Mouse (Mus musculus) embryonic facial prominence, embryonic 11.5 days (tissue): ENCODE measurements at regions not wholly inside any gene's neighbourhood (a gene's known extent, or its start where the extent isn't known, plus 50 kb on each side); places are given as distances from the start of the nearest gene placed in this dataset.

Experiments used
- ATAC-seq: fragments of 200-750 bp; cut with Nextera tagmentation; replicated peaks from 2 replicates; pipeline ENCODE4 v1.8.0; 2017; ENCODE audit warnings: low read depth; ENCODE audit not compliant: insufficient number of reproducible peaks, low FRiP score, low TSS enrichment
- DNase-seq: peaks from one replicate; pipeline ENCODE4 v3.0.0-alpha.2; 2015; ENCODE audit warnings: low spot score
- H3K27ac ChIP-seq: fragments of 300-500 bp; sonication (generic); replicated peaks from 2 replicates; pipeline ENCODE4 v1.5.1; 2014; ENCODE audit warnings: mild to moderate bottlenecking, low read depth, low read length, control low read depth
- H3K27me3 ChIP-seq: fragments of 300-500 bp; sonication (generic); 2 replicates; pipeline ENCODE4 v1.6.1; 2014; ENCODE audit warnings: mild to moderate bottlenecking, low read length, moderate library complexity, mixed read lengths; ENCODE audit not compliant: control insufficient read depth, insufficient read depth
- H3K36me3 ChIP-seq: fragments of 300-500 bp; sonication (generic); replicated peaks from 2 replicates; pipeline ENCODE4 v1.6.1; 2014; ENCODE audit warnings: low read depth, mild to moderate bottlenecking, low read length, moderate library complexity, mixed read lengths; ENCODE audit not compliant: control insufficient read depth, insufficient read depth
- H3K4me1 ChIP-seq: fragments of 300-500 bp; sonication (generic); 2 replicates; pipeline ENCODE4 v1.6.1; 2014; ENCODE audit warnings: low read length, mixed read lengths; ENCODE audit not compliant: control insufficient read depth, insufficient read depth
- H3K4me2 ChIP-seq: fragments of 300-500 bp; sonication (generic); 2 replicates; pipeline ENCODE4 v1.6.1; 2014; ENCODE audit warnings: low read depth, mild to moderate bottlenecking, control low read depth, low read length, moderate library complexity
- H3K4me3 ChIP-seq: fragments of 300-500 bp; sonication (generic); 2 replicates; pipeline ENCODE4 v1.5.1; 2014; ENCODE audit warnings: low read depth, low read length, control low read depth
- H3K9ac ChIP-seq: fragments of 300-500 bp; sonication (generic); replicated peaks from 2 replicates; pipeline ENCODE4 v1.6.1; 2014; ENCODE audit warnings: mild to moderate bottlenecking, control low read depth, low read length
- H3K9me3 ChIP-seq: fragments of 300-500 bp; sonication (generic); replicated peaks from 2 replicates; pipeline ENCODE4 v1.6.1; 2016; ENCODE audit warnings: mild to moderate bottlenecking, low read length, inconsistent platforms, mixed read lengths; ENCODE audit not compliant: control insufficient read depth
- WGBS: fragments of 180-500 bp; shearing (Covaris S2); extraction: QIAGEN DNeasy Blood & Tissue Kit; methylation state at CpG from one replicate; pipeline ENCODE4 v1.1.7; 2014; 5-methylcytosine and 5-hydroxymethylcytosine counted together

DNA sequence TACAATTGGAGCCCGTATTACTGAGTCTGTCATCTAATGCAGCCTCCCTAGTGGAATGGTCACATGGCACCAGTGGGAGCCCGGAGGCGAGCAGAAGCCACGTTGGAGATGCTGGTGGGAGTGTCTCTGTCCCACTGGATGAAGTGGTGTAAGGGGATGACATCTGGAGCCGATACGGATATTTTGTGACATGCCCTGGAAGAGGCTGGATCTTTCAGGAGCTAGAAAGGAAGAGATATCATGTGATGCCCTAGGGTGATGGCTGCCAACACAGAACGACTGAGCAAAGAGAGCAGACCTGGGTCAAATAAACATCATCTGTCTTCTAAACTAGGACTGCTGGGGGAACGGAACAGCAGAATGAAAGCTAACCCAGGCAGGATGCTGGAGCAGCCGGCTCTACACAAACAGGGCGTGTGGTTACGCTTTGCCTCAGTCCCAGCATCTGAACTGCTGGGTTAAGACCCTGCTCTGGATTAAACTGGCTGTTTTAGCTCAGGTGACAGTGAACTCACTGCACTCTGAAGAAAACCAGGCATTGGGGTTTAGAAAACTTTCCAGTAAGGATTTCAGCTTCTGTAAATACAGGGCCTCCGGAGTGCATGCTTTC, 111.7 kb upstream of the Smim15 start:
- DNase-seq, result peak; percentile 56
- Histone ChIP-seq H3K9ac (no peak overlapping the region), H3K4me1 (no peaks in the 10 kb centered on the region; the same call in 1 of the 2 replicates), H3K4me3 (no peak overlapping the region), H3K4me2 (no peak overlapping the region), H3K27me3 (no peaks in the 10 kb centered on the region), H3K9me3 (no peaks in the 10 kb centered on the region), H3K36me3 (no peaks in the 10 kb centered on the region), H3K27ac (no peak overlapping the region)
- ATAC-seq, result peak; percentile 50; the same call in 1 of the 2 replicates
- WGBS, result 37% methylated on average over 12 of the region's 12 CpGs

DNA sequence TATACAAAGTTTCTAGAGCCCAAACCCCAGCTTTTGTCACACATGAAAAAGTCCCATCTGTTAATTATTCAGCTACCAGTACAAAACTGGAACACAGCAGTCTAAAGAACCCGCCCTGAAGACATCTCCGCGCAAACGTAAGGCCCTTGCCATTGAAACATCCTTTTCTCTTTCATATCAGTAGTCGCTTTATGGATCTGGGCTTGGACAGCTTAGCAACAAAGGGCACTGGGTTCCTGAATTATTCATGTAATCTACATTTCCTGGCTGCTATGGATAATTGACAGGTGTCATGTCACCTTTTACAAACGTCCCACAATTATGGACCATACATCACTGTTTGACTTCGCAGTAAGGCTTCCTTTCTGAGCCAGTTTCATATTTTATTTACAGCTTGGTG, 113.0 kb upstream of the Smim15 start:
- H3K27me3 ChIP-seq, result no peaks in the 10 kb centered on the region
- 74% methylated on average over 7 of the region's 7 CpGs for WGBS
- no peak overlapping the region for H3K9ac ChIP-seq
- no peak overlapping the region for H3K27ac ChIP-seq
- no peak overlapping the region for H3K4me2 ChIP-seq
- no peak overlapping the region for H3K4me3 ChIP-seq
- no peak for ATAC-seq
- no peaks in the 10 kb centered on the region for H3K9me3 ChIP-seq
- no peaks in the 10 kb centered on the region for H3K36me3 ChIP-seq
- DNase-seq, result no peak
- no peaks in the 10 kb centered on the region; the same call in 1 of the 2 replicates for H3K4me1 ChIP-seq

GRCm38 (mm10) chr13:107927499-107928215, 116.6 kb upstream of the Smim15 start:
- Histone ChIP-seq H3K27ac (no peak overlapping the region), H3K4me3 (no peak overlapping the region), H3K9ac (no peak overlapping the region), H3K9me3 (no peaks in the 10 kb centered on the region), H3K4me2 (no peak overlapping the region), H3K4me1 (no peaks in the 10 kb centered on the region; the same call in 1 of the 2 replicates), H3K27me3 (no peaks in the 10 kb centered on the region), H3K36me3 (no peaks in the 10 kb centered on the region)
- DNase-seq (no peak), ATAC-seq (no peak)
- WGBS, result 82% methylated on average over 10 of the region's 10 CpGs

DNA sequence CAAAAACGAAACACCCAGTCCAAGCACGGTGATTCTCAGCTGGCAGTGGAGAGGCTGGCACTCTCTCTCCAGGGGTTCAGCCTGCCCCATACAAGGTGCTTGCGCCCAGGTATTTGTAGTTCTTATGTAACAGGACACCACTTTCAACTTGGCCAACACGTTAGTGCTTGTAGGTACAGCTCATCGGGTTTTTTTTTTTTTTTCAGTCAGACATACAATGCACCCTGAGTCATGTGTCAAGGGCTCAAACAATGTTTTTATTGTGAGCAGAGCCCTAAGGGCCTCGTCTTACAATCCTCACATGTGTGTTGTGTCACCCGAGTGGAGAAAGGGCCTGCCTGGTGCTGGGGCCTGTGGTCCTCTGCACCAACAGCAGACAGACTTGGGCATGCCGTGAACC, 118.8 kb upstream of the Smim15 start:
- ATAC-seq, result peak; percentile 35; the same call in 1 of the 2 replicates
- WGBS, result 46% methylated on average over 8 of the region's 8 CpGs
- no peaks in the 10 kb centered on the region for H3K4me1 ChIP-seq

DNA sequence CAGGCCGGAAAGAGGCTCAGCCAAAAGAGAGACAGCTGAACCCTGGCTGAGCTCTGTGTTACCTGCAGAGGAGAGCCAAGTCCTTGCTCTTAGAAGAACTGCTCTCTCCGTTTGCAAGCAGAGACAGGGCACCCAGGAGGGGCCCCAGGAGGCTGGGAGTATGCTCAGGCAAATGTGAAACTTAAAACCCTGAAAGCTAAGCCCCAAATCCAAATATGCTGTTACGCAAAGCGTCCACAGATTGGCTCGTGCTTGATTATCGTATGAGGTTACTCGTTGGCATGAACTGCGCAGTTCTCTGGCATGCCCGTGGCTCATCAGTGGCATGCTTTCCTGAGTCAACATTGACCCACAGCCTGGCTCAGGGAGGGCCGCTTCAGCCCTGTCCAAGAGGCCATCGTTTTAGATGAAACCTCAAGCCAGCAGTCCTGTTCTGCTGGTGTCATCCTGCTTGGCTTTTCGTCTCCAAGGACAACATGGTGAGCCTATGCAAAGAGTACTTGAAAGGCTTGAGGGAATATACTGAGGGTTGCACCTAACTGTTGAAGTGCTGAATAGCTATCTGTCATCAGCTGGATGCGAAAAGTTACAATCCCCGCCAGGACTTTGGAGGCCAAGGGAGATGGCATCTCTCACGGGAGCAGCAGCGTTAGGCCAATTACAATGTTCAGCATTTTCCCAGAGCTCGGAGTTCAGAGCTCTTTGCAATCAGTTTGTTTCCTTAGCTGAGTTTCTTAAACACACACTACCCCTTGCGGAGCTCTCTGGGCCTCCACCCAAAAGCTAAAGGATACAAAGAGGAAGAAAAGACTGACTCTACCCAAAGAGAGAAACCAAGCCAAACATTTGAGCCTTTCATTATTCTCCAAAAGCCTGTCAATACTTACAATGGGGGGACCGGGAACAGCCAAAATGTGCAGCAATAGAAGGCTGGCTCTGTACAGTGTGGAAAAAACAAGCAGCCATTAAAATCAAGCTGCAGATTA, 120.8 kb upstream of the Smim15 start:
- H3K36me3 ChIP-seq, result no peaks in the 10 kb centered on the region
- H3K9me3 ChIP-seq, result no peaks in the 10 kb centered on the region
- no peak for DNase-seq
- no peak overlapping the region for H3K4me3 ChIP-seq
- no peak overlapping the region for H3K9ac ChIP-seq
- H3K4me1 ChIP-seq, result no peaks in the 10 kb centered on the region
- ATAC-seq, result 0 out of 2 replicates have a peak, but pooled peaks have one; percentile 25
- 51% methylated on average over 19 of the region's 19 CpGs for WGBS
- H3K4me2 ChIP-seq, result no peak overlapping the region
- no peaks in the 10 kb centered on the region for H3K27me3 ChIP-seq
- no peak overlapping the region for H3K27ac ChIP-seq

More for the DNA sequence above, 118.8 kb upstream of the Smim15 start:
- no peak overlapping the region for H3K4me2 ChIP-seq
- H3K36me3 ChIP-seq, result no peaks in the 10 kb centered on the region
- H3K27ac ChIP-seq, result no peak overlapping the region
- H3K9me3 ChIP-seq, result no peaks in the 10 kb centered on the region
- no peak overlapping the region for H3K9ac ChIP-seq
- DNase-seq, result peak; percentile 40
- no peak overlapping the region for H3K4me3 ChIP-seq
- H3K27me3 ChIP-seq, result no peaks in the 10 kb centered on the region

DNA sequence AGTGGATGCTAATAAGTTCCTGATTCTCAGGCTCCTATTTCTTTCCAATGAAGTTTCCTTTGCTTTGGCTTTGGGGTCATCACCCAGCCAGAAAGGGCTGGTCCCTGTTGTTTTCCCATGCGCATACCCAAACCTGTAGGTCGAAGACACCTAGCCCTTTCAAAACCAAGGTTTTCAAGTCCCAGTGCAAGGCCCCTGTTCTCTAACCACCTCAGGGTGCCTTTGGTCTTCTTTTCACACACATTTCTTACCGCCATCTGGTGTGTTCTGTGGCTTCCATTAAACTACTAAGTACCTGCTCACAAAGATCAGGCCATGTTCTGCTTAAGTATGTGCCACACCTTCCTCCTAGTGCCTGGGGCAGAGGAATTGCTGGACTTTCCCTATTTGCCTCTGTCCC, 124.8 kb upstream of the Smim15 start:
- H3K9ac ChIP-seq, result no peak overlapping the region
- no peaks in the 10 kb centered on the region for H3K9me3 ChIP-seq
- no peak for ATAC-seq
- no peaks in the 10 kb centered on the region for H3K36me3 ChIP-seq
- DNase-seq, result no peak
- H3K27me3 ChIP-seq, result no peaks in the 10 kb centered on the region
- no peaks in the 10 kb centered on the region for H3K4me1 ChIP-seq
- no peak overlapping the region for H3K4me3 ChIP-seq
- no peak overlapping the region for H3K4me2 ChIP-seq
- no peak overlapping the region for H3K27ac ChIP-seq
- WGBS, result 67% methylated on average over 3 of the region's 3 CpGs

DNA sequence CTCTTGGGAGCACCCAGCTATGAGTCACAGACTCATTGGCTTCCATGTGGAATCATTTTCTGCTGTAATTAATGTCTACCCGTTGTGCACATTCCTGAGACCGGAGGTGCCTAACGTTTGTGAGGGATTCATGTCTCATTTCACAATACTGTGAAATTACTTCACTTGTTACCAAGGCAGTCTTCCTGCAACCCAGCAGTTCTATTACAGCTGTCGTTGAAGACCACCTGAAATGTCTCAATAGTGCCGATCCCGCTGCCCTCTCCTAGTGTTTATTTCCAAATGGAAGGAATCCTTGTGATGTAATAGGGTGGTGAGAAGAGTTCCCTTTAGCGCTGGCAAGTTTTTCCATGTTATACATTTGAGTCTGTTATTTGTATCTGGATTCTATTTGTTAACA, 125.8 kb upstream of the Smim15 start:
- ATAC-seq, result no peak
- Histone ChIP-seq H3K4me2 (no peak overlapping the region), H3K9me3 (no peaks in the 10 kb centered on the region), H3K36me3 (no peaks in the 10 kb centered on the region), H3K27ac (no peak overlapping the region), H3K4me3 (no peak overlapping the region), H3K4me1 (no peaks in the 10 kb centered on the region), H3K27me3 (no peaks in the 10 kb centered on the region), H3K9ac (no peak overlapping the region)
- DNase-seq, result no peak
- 79% methylated on average over 7 of the region's 7 CpGs for WGBS
